Mouse (Mus musculus): ENCODE results near the gene Nfkbia.

Nfkbia gene

DNA sequence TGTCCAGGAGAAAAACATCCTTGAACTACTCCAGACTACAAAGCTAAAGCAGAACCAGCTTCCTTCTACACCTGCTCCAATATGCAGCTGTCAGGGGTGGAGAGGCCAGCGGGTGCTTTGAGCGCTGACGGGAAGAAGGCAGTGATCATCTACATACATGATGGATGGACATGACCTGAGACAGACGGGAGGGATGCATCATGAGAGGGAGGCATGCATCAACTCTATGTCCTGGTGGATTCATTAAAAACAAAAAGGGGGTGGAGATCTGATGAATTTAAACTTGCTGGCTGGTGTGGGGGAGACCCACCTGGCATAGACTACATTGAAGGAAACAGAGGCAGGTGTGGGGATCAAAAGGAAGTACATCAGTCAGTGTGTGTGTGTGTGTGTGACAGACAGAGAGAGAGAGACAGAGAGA lies 48.4 kb downstream of the Nfkbia start:
- no peak for DNase-seq (ENCODE audit: extremely low spot score, low read depth, low spot score)

DNA sequence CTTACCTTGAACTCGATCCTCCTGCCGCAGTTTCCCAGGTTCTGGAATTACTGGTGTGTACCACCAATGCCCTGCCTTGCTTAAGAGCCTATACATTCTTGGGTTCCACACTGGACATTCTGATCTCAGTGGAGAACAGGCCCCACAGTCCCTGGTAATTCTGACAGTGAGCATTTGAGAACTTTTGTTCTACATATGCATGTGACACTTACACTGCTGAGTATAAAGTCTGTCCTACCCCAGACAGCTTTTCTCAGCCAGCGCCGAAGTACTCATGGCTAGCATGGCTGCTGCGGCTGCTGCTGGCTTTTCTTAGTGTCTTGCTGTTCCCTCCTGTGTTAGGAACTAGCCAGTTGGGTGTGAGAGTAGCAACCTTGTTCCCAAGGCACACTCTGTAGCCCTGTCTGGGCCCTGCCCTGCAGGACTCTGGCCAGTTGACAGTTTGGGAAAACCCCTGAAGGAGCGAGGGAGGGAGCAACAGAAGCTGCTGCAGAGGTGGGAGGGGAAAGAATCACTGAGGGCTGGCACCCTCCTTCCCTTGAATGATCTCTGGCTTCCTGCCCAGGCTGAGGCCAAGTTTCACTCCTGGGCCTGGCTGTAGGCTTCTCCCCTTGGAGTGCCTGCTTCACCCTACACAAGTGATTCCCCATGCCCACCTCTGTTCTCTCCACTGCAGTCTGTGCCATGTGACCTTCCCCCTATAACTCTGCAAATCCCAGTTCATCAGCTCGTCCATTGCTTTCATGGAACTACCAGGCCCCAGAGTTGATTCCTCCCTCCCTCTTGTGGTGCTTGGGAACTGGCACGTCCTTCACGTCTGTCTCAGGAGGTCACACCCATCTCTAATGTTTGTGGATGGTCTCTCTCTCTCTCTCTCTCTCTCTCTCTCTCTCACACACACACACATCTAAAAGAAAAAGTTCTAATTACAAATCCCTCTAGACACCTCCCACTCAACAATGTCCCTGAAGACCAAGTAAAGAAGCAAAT lies 49.3 kb downstream of the Nfkbia start:
- no peak for DNase-seq (ENCODE audit: extremely low spot score, low read depth, low spot score)

DNA sequence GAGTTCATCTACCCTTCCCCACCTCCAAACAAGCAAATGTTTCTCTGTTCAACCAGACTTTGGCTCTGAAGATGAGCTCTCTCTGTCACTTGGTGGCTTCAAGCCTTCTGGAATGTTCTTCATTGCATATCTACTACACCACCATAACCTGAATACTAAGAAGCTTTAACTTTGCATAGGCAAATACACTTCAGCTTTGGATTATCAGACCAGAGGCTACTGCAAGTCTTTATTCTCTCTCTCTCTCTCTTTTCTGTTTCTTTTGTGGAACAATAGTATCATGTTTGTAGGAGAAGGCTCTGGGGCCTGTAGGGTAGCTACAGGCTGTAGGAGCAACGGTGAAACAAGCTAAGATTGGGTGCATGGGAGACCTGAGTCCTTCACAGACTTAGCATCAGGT lies 50.2 kb downstream of the Nfkbia start:
- DNase-seq (ENCODE audit: extremely low spot score, low read depth, low spot score): no peak

DNA sequence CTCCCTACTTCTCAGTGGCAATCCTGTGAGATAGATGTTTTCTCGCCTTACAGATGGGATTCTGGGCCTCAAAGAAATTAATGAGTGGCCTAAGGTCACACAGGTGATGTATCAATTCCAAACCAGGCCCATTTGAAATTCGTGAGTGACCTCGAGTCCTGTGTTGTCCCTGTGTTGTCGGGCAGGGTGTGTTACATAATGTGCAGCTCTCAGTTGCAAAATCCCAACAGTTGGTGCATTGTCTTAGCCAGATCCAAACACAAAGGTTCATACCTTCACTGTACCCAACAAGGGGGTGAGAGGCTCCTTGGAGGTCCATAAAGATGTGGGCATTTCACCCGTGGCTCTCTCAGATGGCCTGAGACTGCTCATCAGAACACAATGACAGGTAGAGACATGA lies 52.0 kb downstream of the Nfkbia start:
- DNase-seq (ENCODE audit: extremely low spot score, low read depth, low spot score): no peak

All from hindlimb bud, embryonic 11.5 days (tissue).